Comparison of ENCODE assay signal across 24 mouse cellular contexts in genomic region chr12:86475994-86476393, GRCm38 (mm10).
DNase-seq lines count a peak whose midpoint lies in the region; ATAC-seq and TF ChIP-seq lines count a peak whose summit lies in the region.
"Had no signal": no experiment of that assay in that cellular context is flagged by ENCODE, and none has a peak within 500 bp of the region (broad histone marks: within the 10 kb centered on the region; RNA-seq: fewer than 3 reads in every experiment).

No protein-coding gene starts in this region.

- no peaks in the 10 kb centered on the region for H3K36me3 ChIP-seq in heart, embryonic 16.5 days (ENCODE audit: control insufficient read depth, insufficient read depth)
- H3K36me3 ChIP-seq in E14TG2a.4 (ENCODE audit: insufficient read depth, low read length) (peaks cover 95% of the 10 kb centered on the region), ES-E14 (ENCODE audit: control insufficient read depth, insufficient read depth, low read length, poor library complexity, severe bottlenecking) (peaks cover 45% of the 10 kb centered on the region)
- H3K36me3 ChIP-seq: embryonic facial prominence, embryonic 15.5 days; hindbrain, embryonic 12.5 days; limb, embryonic 15.5 days; liver, embryonic 15.5 days; midbrain, embryonic 10.5 days; neural tube, embryonic 15.5 days; stomach, embryonic 15.5 days had no signal

- no peaks in the 10 kb centered on the region for H3K9me3 ChIP-seq in heart, embryonic 16.5 days (replicated peaks; ENCODE audit: control insufficient read depth, low read length)
- H3K9me3 ChIP-seq in E14TG2a.4 (ENCODE audit: low read length) (no peaks in the 10 kb centered on the region), ES-E14 (ENCODE audit: control insufficient read depth, insufficient read depth, low read depth, low read length) (no peaks in the 10 kb centered on the region)
- H3K9me3 ChIP-seq: embryonic facial prominence, embryonic 15.5 days; hindbrain, embryonic 12.5 days; limb, embryonic 15.5 days; liver, embryonic 15.5 days; midbrain, embryonic 10.5 days; neural tube, embryonic 15.5 days; stomach, embryonic 15.5 days had no signal

- no peak overlapping the region for H3K4me3 ChIP-seq in heart, embryonic 16.5 days (ENCODE audit: low read length)
- H3K4me3 ChIP-seq in E14TG2a.4 (replicated peaks; ENCODE audit: low read length) (peak overlapping the region; percentile 99), ES-E14 (ENCODE audit: insufficient read depth in 1 of 2, low read depth in 1 of 2, low read length in 2 of 2, poor library complexity in 1 of 2, severe bottlenecking in 1 of 2) (peak overlapping the region; percentile 80; a peak in 3 of 4 replicates)
- H3K4me3 ChIP-seq: embryonic facial prominence, embryonic 15.5 days; gastrocnemius, adult 2 months; hindbrain, embryonic 12.5 days; left cerebral cortex, adult 2 months; limb, embryonic 15.5 days; liver, embryonic 15.5 days; midbrain, embryonic 10.5 days; neural tube, embryonic 15.5 days; stomach, embryonic 15.5 days had no signal

- H3K4me2 ChIP-seq in heart, embryonic 16.5 days (ENCODE audit: low read depth, low read length): no peak overlapping the region
- H3K4me2 ChIP-seq: embryonic facial prominence, embryonic 15.5 days; hindbrain, embryonic 12.5 days; limb, embryonic 15.5 days; liver, embryonic 15.5 days; neural tube, embryonic 15.5 days; stomach, embryonic 15.5 days had no signal

- intact Hi-C loops in heart, postnatal 36 days (cut with DNase I): no loop called here

- no peak for ATAC-seq in heart, embryonic 16.5 days (replicated peaks; ENCODE audit: extremely low read depth, insufficient read depth, low FRiP score)
- ATAC-seq: forebrain, embryonic 14.5 days; intestine, postnatal 0 days had no signal

- TF ChIP-seq CTCF in E14TG2a.4 (conservative IDR thresholded peaks at IDR 0.05; ENCODE audit: low read length): no peak

- no peaks in the 10 kb centered on the region for H3K27me3 ChIP-seq in heart, embryonic 16.5 days (ENCODE audit: control insufficient read depth, insufficient read depth, low read length)
- H3K27me3 ChIP-seq in E14TG2a.4 (ENCODE audit: insufficient read depth, low read length): no peaks in the 10 kb centered on the region
- H3K27me3 ChIP-seq: embryonic facial prominence, embryonic 15.5 days; hindbrain, embryonic 12.5 days; limb, embryonic 15.5 days; liver, embryonic 15.5 days; neural tube, embryonic 15.5 days; stomach, embryonic 15.5 days had no signal

- H3K27ac ChIP-seq in heart, embryonic 16.5 days (ENCODE audit: low read length): peak overlapping the region; percentile 60
- peak overlapping the region; percentile 39; the same call in 1 of the 2 replicates for H3K27ac ChIP-seq in ES-E14 (ENCODE audit: insufficient read depth, low read depth, low read length, poor library complexity, severe bottlenecking)
- H3K27ac ChIP-seq: embryonic facial prominence, embryonic 15.5 days; gastrocnemius, adult 2 months; hindbrain, embryonic 12.5 days; left cerebral cortex, adult 2 months; limb, embryonic 15.5 days; liver, embryonic 15.5 days; midbrain, embryonic 10.5 days; neural tube, embryonic 15.5 days; stomach, embryonic 15.5 days had no signal

- peaks cover 13% of the 10 kb centered on the region for H3K4me1 ChIP-seq in heart, embryonic 16.5 days (ENCODE audit: control insufficient read depth, insufficient read depth, low read length)
- H3K4me1 ChIP-seq in E14TG2a.4 (replicated peaks; ENCODE audit: low read depth, low read length): peaks cover 82% of the 10 kb centered on the region
- H3K4me1 ChIP-seq in ES-E14 (ENCODE audit: control insufficient read depth in 2 of 2, insufficient read depth in 2 of 2, low read length in 2 of 2, poor library complexity in 1 of 2): peaks cover 11 to 21% of the 10 kb centered on the region in 2 experiments; a peak in 3 of 4 replicates
- H3K4me1 ChIP-seq: hindbrain, embryonic 12.5 days; liver, embryonic 15.5 days; midbrain, embryonic 10.5 days; neural tube, embryonic 15.5 days; stomach, embryonic 15.5 days had no signal

- 36% methylated on average over 7 of the region's 7 CpGs for whole genome bisulfite sequencing in heart, embryonic 16.5 days

- in situ Hi-C loops in ES-E14 (cut with MboI; ENCODE audit: low sequenced_read_pairs in 2 of 2, unreplicated experiment in 2 of 2): no loop called here

- DNase-seq in heart, postnatal 36 days: no peak
- peak; percentile 16 to 32 for DNase-seq in kidney, postnatal 25 days
- no peak for DNase-seq in kidney, postnatal 10 days
- no peak for DNase-seq in ES-E14 (ENCODE audit: low read depth, low spot score)
- DNase-seq in thymus, postnatal 4 days: no peak
- DNase-seq: adrenal gland, postnatal 14 days; B cell, adult 2 months; cerebellum, adult 2 months; cerebellum, postnatal 25 days; gastrocnemius, adult 2 months; kidney, postnatal 4 days; thymus, adult 2 months had no signal

- H3K9ac ChIP-seq in heart, embryonic 16.5 days (ENCODE audit: low read length): no peak overlapping the region
- H3K9ac ChIP-seq in ES-E14 (ENCODE audit: insufficient read depth, low read depth, low read length, poor library complexity, severe bottlenecking): 0 out of 2 replicates have a peak overlapping the region, but pooled peaks have one; percentile 14
- H3K9ac ChIP-seq: embryonic facial prominence, embryonic 15.5 days; hindbrain, embryonic 12.5 days; limb, embryonic 15.5 days; liver, embryonic 15.5 days; neural tube, embryonic 15.5 days; stomach, embryonic 15.5 days had no signal

TF ChIP-seq in ES-E14, 5 proteins besides CTCF, POLR2A, EP300 and RAD21:
- no peak for TF ChIP-seq ZC3H11A (IDR thresholded peaks at IDR 0.05; ENCODE audit: borderline replicate concordance, low read depth, low read length)

Comparison
In these comparisons a context has a peak if more than half of its experiments do, and no peak if none do; other contexts are left out.
1. DNase-seq: peak in kidney, postnatal 25 days (2 of 2); none in heart, postnatal 36 days (0 of 2), kidney, postnatal 10 days (single experiment), ES-E14 (single experiment) and thymus, postnatal 4 days (single experiment).